Mouse (Mus musculus) heart, adult 2 months (tissue): ENCODE measurements around the gene Kdm5b. TPM values are rescaled to one million over a fixed set of nuclear protein-coding genes. Genes with fewer than 3 reads are reported as not detected.

Experiments
- DNase-seq, 2 experiments: peaks; one replicate each; pipeline ENCODE4 v3.0.0; 2021
- H3K27ac ChIP-seq: fragments of 200-600 bp; 2 replicates; pipeline ENCODE4 v1.8.1; 2022
- H3K27me3 ChIP-seq: fragments of 200-500 bp; 2 replicates; pipeline ENCODE4 v1.6.1; 2012; ENCODE audit warnings: mild to moderate bottlenecking, low read length, inconsistent platforms, mixed read lengths; ENCODE audit not compliant: control insufficient read depth, insufficient read depth
- H3K36me3 ChIP-seq: fragments of 200-500 bp; 2 replicates; pipeline ENCODE4 v1.6.1; 2012; ENCODE audit warnings: low read length, inconsistent platforms; ENCODE audit not compliant: control insufficient read depth, insufficient read depth
- H3K4me1 ChIP-seq: fragments of 200-500 bp; 2 replicates; pipeline ENCODE4 v1.6.1; 2011; ENCODE audit warnings: low read length; ENCODE audit not compliant: control insufficient read depth, insufficient read depth
- H3K4me3 ChIP-seq: fragments of 200-600 bp; 2 replicates; pipeline ENCODE4 v1.8.1; 2022
- H3K79me2 ChIP-seq: fragments of 200-500 bp; replicated peaks from 2 replicates; pipeline ENCODE4 v1.6.1; 2012; ENCODE audit warnings: mild to moderate bottlenecking, inconsistent platforms, low read length, moderate library complexity, mixed read lengths; ENCODE audit not compliant: control insufficient read depth, insufficient read depth
- H3K9ac ChIP-seq: fragments of 200-500 bp; 2 replicates; pipeline ENCODE4 v1.6.1; 2012; ENCODE audit warnings: low read depth, mild to moderate bottlenecking, control low read depth, inconsistent platforms, low read length, mixed read lengths
- CTCF ChIP-seq: fragments of 200-600 bp; IDR thresholded peaks from 2 replicates; pipeline ENCODE4 v1.8.1; 2022; ENCODE audit warnings: antibody characterized with exemption, mild to moderate bottlenecking, moderate library complexity
- EP300 ChIP-seq: fragments of 200-500 bp; IDR thresholded peaks from 2 replicates; pipeline ENCODE4 v1.6.1; 2011; ENCODE audit warnings: low read depth, low read length, control low read depth; ENCODE audit not compliant: insufficient read depth
- POLR2A ChIP-seq: fragments of 200-500 bp; IDR thresholded peaks from 2 replicates; pipeline ENCODE4 v1.6.1; 2011; ENCODE audit warnings: mild to moderate bottlenecking, low read depth, low read length, control low read depth; ENCODE audit not compliant: insufficient read depth
- WGBS: fragments of 180-500 bp; shearing (Covaris S2); methylation state at CpG from one replicate; pipeline ENCODE4 v1.1.7; 2018; 5-methylcytosine and 5-hydroxymethylcytosine counted together
- intact Hi-C: fragments of 180-260 bp; cut with DNase I; formaldehyde crosslinking; loops from one replicate; pipeline ENCODE4 v1.15.1; 2025
- polyA plus RNA-seq: library from polyadenylated mRNA; depleted of rRNA; stranded (reverse); fragments of >200 nt; gene quantifications from 2 replicates; pipeline ENCODE4 v1.2.3, GENCODE M21; 2012
- total RNA-seq, 2 experiments: library from RNA; stranded (reverse); gene quantifications; 2 replicates each; pipeline ENCODE4 v1.2.3; 2021

The Kdm5b gene
- total and polyA plus RNA-seq, 3 experiments = 3.3 to 13.2 (median 11.6) TPM

DNA sequence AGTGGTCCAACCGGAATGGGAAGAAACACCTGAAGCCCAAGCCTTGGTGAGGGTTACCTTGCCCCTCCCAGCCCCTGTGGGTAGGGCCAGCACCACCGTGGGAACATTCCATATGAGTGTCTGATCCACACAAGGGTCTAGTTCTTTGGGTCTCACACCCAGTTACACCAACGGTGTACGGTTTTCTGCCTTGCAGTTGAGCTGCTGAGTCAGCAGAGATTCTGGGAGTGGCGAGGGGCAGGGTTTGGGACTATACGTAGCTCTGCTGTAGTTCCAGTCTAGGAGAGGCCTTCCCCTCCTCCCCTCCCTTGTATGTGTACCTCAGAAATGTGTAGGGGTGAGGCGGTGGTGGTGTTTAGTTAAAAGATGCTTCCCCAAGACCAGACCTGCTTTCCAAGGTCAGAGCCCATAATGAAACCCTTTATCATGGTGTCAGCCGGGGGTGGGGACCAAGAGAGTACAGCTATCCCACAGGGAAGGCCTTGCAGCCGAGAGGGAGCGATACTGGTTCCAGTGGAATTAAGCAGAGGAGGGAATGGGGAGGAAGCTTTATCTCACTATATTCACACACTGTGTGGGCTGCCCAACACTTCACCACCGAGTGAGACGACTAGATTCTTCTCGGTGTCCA is 4.6 kb upstream of the Kdm5b start:
- Histone ChIP-seq H3K27ac (no peak overlapping the region), H3K4me1 (peaks cover 3% of the 10 kb centered on the region), H3K9ac (no peak overlapping the region), H3K4me3 (no peak overlapping the region), H3K27me3 (no peaks in the 10 kb centered on the region), H3K79me2 (no peaks in the 10 kb centered on the region), H3K36me3 (no peaks in the 10 kb centered on the region)
- no peak for DNase-seq
- no peak for TF ChIP-seq POLR2A
- no peak for TF ChIP-seq EP300
- no peak for TF ChIP-seq CTCF
- 52% methylated on average over 13 of the region's 13 CpGs for WGBS
- intact Hi-C loops = no loop called here

DNA sequence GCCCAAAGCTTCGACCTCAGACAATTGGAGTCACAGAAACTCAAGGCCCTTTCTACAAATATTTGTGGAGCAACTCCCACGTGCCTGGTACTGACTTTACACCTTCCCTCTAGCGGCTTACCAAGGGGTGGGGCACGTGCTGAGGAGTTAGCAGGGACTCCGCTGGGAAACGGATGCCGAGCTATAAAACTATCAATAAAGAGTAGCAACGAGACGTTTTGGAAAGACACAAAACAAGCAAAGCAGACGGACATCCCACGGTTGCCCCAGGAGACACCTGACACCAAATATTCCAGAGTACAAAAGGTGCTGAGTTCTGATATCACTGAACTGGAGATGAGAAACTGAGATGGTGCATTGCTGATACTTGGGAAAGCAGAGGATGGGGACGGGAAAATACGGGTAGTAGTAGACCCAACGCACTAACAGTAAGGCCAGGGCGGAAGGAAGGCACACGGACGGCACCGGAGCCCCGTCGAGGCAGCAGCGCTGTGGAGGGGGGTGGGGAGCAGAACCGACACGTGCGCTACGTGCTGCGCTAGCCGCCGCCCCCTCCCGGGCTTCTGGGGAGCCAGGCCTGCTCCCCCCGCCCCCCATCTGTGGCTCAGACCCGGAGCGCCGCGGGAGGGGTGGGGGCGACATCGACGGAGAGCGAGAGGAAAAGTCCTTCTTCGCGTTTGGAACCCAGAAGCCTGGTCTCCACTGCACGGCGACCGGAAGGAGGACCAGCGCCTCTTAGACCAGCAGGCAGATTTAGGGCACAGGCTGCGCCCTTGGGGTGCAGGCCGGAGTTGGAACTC is 3.9 kb upstream of the Kdm5b start:
- WGBS = 3% methylated on average over 45 of the region's 46 CpGs
- no peak for TF ChIP-seq CTCF
- no peak for TF ChIP-seq POLR2A
- no peak for TF ChIP-seq EP300
- peaks cover 6% of the 10 kb centered on the region for H3K79me2 ChIP-seq
- H3K27me3 ChIP-seq = no peaks in the 10 kb centered on the region
- intact Hi-C loops = loop anchor here (2.0 kb wide), 1 partner anchor 61 kb away; the partner anchor contains the start of gene Rabif
- H3K9ac ChIP-seq = peak overlapping the region; percentile 78
- peaks cover 3% of the 10 kb centered on the region for H3K4me1 ChIP-seq
- H3K36me3 ChIP-seq = no peaks in the 10 kb centered on the region
- peak overlapping the region; percentile 94 for H3K4me3 ChIP-seq
- peak in 1 of 2 experiments; percentile 22 for DNase-seq
- peak overlapping the region; percentile 85 for H3K27ac ChIP-seq

DNA sequence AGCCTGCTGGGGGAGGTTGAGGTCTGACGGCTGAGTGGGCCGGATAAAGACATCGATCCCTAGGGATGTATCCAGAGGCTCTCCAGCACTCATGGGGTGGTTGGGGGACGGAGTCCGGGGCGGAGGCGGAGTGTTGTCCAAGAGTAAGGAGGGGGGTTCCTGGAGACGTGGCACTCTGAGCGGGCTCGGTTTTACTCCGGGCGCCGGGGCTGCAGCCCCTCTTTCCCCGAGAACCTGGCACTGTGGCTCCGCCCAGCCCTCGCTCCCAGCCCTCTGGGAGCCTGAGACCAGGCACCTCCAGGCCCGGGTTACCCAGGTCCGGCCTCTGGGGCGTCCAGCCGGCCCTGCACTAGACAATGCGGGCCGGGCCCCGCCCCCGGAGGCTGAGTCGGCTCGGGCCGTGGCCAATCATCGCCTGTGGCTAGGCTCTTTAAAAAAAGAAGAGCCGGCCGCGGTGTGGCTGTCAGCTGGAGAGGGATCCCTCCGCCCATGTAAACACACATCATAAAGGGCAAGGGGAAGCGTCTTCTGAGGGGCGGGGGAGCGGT is 3.2 kb upstream of the Kdm5b start:
- intact Hi-C loops = loop anchor here (2.0 kb wide), 1 partner anchor 62 kb away; the partner anchor contains the start of gene Rabif

DNA sequence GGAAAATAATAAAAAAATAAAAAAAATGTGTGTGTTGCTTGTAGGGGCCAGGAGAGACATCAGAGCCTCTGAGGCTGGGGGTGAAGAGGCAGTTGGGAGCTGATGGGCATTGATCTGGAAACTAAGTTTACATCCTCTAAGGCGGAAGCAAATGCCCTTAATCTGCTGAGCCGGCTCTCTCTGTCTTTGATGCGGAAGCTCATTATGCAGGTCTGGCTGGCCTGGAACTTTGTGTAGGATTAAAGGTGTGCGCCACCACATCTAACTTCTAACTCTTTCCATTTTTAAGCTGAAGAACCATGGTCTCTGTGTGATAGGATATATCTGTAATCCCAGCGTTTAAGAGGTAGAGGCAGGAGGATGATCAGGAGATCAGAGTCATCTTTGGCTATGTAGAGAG is 1.5 kb upstream of the Kdm5b start:
- no peak for DNase-seq
- H3K27ac ChIP-seq = no peak overlapping the region
- no peak overlapping the region for H3K9ac ChIP-seq
- no peak overlapping the region for H3K4me3 ChIP-seq
- intact Hi-C loops = no loop called here
- 78% methylated on average over 5 of the region's 5 CpGs for WGBS
- no peaks in the 10 kb centered on the region for H3K27me3 ChIP-seq
- 0 out of 2 replicates have a peak, but pooled peaks cover 4% of the 10 kb centered on the region for H3K36me3 ChIP-seq
- no peak for TF ChIP-seq EP300
- no peak for TF ChIP-seq POLR2A
- no peak for TF ChIP-seq CTCF
- peaks cover 9% of the 10 kb centered on the region for H3K79me2 ChIP-seq
- peaks cover 3% of the 10 kb centered on the region for H3K4me1 ChIP-seq

More for the DNA sequence above, 3.2 kb upstream of the Kdm5b start:
- Histone ChIP-seq H3K9ac (peak overlapping the region; percentile 78), H3K79me2 (peaks cover 9% of the 10 kb centered on the region), H3K27ac (peak overlapping the region; percentile 85), H3K4me3 (peak overlapping the region; percentile 94), H3K27me3 (no peaks in the 10 kb centered on the region), H3K4me1 (peaks cover 3% of the 10 kb centered on the region), H3K36me3 (0 out of 2 replicates have a peak, but pooled peaks cover 1% of the 10 kb centered on the region)
- peak; percentile 68; the same call in 1 of the 2 replicates for TF ChIP-seq POLR2A
- TF ChIP-seq CTCF = no peak
- WGBS = under 1% methylated on average over 35 of the region's 35 CpGs
- DNase-seq = peak; percentile 94 to 98

DNA sequence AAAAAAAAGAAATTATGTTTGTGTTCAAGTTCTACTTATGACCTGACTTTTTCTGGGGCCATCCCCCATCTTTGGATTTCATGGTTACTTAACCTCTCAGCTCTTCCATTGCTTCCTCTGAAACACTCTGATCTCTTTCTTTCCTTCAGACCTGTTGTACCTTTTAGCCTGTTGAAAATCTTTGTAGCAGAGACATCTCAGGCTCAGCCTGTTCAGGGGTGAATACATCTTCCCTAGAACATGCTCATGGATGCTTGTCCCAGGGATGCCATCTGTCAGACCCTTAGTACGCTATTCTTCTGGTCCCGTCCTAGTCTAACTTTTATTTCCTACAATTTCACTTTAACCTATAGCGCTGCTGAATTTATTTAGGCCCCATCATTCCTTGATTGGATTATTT is 745 bp upstream of the Kdm5b start:
- no peak for DNase-seq
- Histone ChIP-seq H3K4me3 (no peak overlapping the region), H3K27ac (peak overlapping the region; percentile 91; the same call in 1 of the 2 replicates), H3K27me3 (no peaks in the 10 kb centered on the region), H3K36me3 (0 out of 2 replicates have a peak, but pooled peaks cover 4% of the 10 kb centered on the region), H3K79me2 (peaks cover 11% of the 10 kb centered on the region), H3K9ac (no peak overlapping the region), H3K4me1 (peaks cover 3% of the 10 kb centered on the region)
- 90% methylated on average over 3 of the region's 3 CpGs for WGBS
- intact Hi-C loops = no loop called here
- TF ChIP-seq POLR2A (no peak), CTCF (no peak), EP300 (no peak)
